9 mouse cellular contexts compared by ENCODE assay signal in the genomic region with DNA sequence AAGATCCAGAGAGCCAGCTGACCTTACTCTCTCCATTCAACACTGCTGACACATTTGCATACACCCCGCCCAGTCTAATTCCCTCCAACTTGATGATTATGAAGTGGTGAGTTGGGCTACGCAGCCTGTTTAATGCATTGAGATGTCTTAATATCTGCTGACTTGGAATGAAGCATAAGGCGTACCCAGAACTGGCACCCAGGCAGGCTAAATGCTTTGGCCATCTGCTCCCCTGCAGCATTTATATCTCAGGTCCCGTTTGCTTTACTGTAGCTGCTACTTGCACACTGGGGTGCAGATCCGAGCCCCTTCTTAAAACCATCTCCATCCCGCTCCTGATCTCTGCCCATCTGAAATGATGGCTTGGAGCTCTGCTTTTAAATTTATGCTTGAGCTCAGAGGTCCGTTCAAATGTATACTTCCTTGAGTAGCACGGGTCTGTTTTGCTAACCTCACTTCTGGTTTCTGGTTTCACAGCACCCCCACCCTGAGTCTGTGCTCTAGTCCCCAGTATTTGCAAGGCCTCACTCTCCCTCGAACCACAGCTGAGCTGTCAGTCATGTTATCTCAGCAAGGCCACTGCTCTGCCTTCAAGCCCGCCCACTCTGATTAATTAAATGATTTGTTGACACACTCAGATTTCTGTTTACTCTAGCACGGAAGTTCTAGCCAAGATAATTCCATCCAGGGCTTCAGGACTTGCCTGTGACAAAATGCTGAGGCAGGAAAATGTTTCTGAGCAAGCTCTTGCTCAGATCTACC. TPM values are rescaled to one million over a fixed set of nuclear protein-coding genes. Genes with fewer than 3 reads are reported as not detected.
DNase-seq lines count a peak whose midpoint lies in the region; ATAC-seq and TF ChIP-seq lines count a peak whose summit lies in the region.
"Had no signal": no experiment of that assay in that cellular context is flagged by ENCODE, and none has a peak within 500 bp of the region (broad histone marks: within the 10 kb centered on the region; RNA-seq: fewer than 3 reads in every experiment).

No protein-coding gene starts in this region.

- TF ChIP-seq POLR2A in heart, adult 2 months (IDR thresholded peaks at IDR 0.05; ENCODE audit: insufficient read depth, low read depth, low read length): no peak

- intact Hi-C loops in heart, postnatal 10 days (cut with DNase I): no loop called here
- intact Hi-C loops in heart, adult 2 months (cut with DNase I): no loop called here

- TF ChIP-seq EP300 in heart, adult 2 months (IDR thresholded peaks at IDR 0.05; ENCODE audit: insufficient read depth, low read depth, low read length): no peak

- no peak overlapping the region for H3K9ac ChIP-seq in heart, adult 2 months (ENCODE audit: low read depth, low read length)
- H3K9ac ChIP-seq: limb, embryonic 13.5 days had no signal

- H3K36me3 ChIP-seq in heart, adult 2 months (ENCODE audit: control insufficient read depth, insufficient read depth, low read length): no peaks in the 10 kb centered on the region
- H3K36me3 ChIP-seq: limb, embryonic 13.5 days had no signal

- H3K79me2 ChIP-seq in heart, adult 2 months (replicated peaks; ENCODE audit: control insufficient read depth, insufficient read depth, low read length): no peaks in the 10 kb centered on the region

- H3K4me1 ChIP-seq in heart, adult 2 months (ENCODE audit: control insufficient read depth, insufficient read depth, low read length): no peaks in the 10 kb centered on the region

- peak; percentile 63 for ATAC-seq in granulocyte monocyte progenitor cell, adult 5-6 weeks (replicated peaks; ENCODE audit: poor library complexity, severe bottlenecking)
- no peak for ATAC-seq in frontal cortex, adult (ENCODE audit: low TSS enrichment)

- DNase-seq in layer of hippocampus, adult 11-12 months (ENCODE audit: low spot score): peak; percentile 24
- no peak for DNase-seq in layer of hippocampus, adult 9-10 months (ENCODE audit: low spot score)
- DNase-seq in cerebellum, adult 11-12 months: peak; percentile 64
- peak; percentile 17 for DNase-seq in lung, postnatal 14 days
- no peak for DNase-seq in heart, postnatal 10 days
- no peak for DNase-seq in heart, adult 2 months

- WGBS in heart, adult 2 months: 68% methylated on average over 11 of the region's 11 CpGs

- H3K4me3 ChIP-seq in heart, adult 2 months: no peak overlapping the region
- H3K4me3 ChIP-seq: limb, embryonic 13.5 days had no signal

- H3K27ac ChIP-seq in heart, adult 2 months: no peak overlapping the region
- H3K27ac ChIP-seq: limb, embryonic 13.5 days had no signal

- no peak for TF ChIP-seq CTCF in heart, adult 2 months (IDR thresholded peaks at IDR 0.05)

- H3K27me3 ChIP-seq in heart, adult 2 months (ENCODE audit: control insufficient read depth, insufficient read depth, low read length): no peaks in the 10 kb centered on the region

RNA-seq across cellular contexts. Expression of a gene that starts 15.1 kb away (rescaled TPM):
- total RNA-seq in granulocyte monocyte progenitor cell, adult 5-6 weeks (2014; fragmentation: Nextera tagmentation): not detected in 2 replicates
- total RNA-seq in granulocyte monocyte progenitor cell, adult 5-6 weeks (2017): not detected in 2 replicates
- 1 to 10 TPM; 1.5 TPM for total RNA-seq in heart, postnatal 10 days (2021)
- total RNA-seq in heart, adult 2 months (2021): 1 to 10 TPM; 2.0 to 2.2 TPM
- polyA plus RNA-seq in heart, adult 2 months (2012; rRNA removed): 6.7 and 11.4 TPM in 2 replicates

RNA-seq across cellular contexts. Expression of a gene that starts 16.6 kb away (rescaled TPM):
- not detected in 2 replicates for total RNA-seq in granulocyte monocyte progenitor cell, adult 5-6 weeks (2014; fragmentation: Nextera tagmentation)
- total RNA-seq in granulocyte monocyte progenitor cell, adult 5-6 weeks (2017): not detected in 2 replicates
- under 1 TPM; 0.27 to 0.38 TPM for total RNA-seq in heart, postnatal 10 days (2021)
- under 1 TPM; 0.20 to 0.31 TPM for total RNA-seq in heart, adult 2 months (2021)
- polyA plus RNA-seq in heart, adult 2 months (2012; rRNA removed): 0.67 and 0.68 TPM in 2 replicates
- polyA plus RNA-seq: limb, embryonic 13.5 days had no signal

Comparison
In these comparisons a context has a peak if more than half of its experiments do, and no peak if none do; other contexts are left out.
1. DNase-seq: peak in layer of hippocampus, adult 11-12 months (single experiment), cerebellum, adult 11-12 months (single experiment) and lung, postnatal 14 days (single experiment); none in layer of hippocampus, adult 9-10 months (single experiment), heart, postnatal 10 days (0 of 2) and heart, adult 2 months (0 of 2).